Mouse (Mus musculus) common myeloid progenitor, adult 5-6 weeks (primary cell): ENCODE results near the gene Ythdf1. TPM values are rescaled to one million over a fixed set of nuclear protein-coding genes. Genes with fewer than 3 reads are reported as not detected.

Experiments used
- ATAC-seq: replicated peaks from 2 replicates; pipeline ENCODE4 v1.8.0; 2016; ENCODE audit warnings: low read depth, mild to moderate bottlenecking, moderate TSS enrichment, inconsistent platforms; ENCODE audit not compliant: poor library complexity, severe bottlenecking
- total RNA-seq: library from RNA; stranded (forward); fragments of 200-1000, 187-1606 nt; gene quantifications from 2 replicates; pipeline ENCODE4 v1.2.3, GENCODE M21; 2017

The Ythdf1 gene
- 34.4 and 41.8 TPM in 2 replicates for total RNA-seq

- peak; percentile 79 for ATAC-seq
Measured at GRCm38 (mm10) chr2:180920810-180921400, at the start of gene Ythdf1. TSS of gene Ythdf1 (minus strand) at chr2:180920949.

DNA sequence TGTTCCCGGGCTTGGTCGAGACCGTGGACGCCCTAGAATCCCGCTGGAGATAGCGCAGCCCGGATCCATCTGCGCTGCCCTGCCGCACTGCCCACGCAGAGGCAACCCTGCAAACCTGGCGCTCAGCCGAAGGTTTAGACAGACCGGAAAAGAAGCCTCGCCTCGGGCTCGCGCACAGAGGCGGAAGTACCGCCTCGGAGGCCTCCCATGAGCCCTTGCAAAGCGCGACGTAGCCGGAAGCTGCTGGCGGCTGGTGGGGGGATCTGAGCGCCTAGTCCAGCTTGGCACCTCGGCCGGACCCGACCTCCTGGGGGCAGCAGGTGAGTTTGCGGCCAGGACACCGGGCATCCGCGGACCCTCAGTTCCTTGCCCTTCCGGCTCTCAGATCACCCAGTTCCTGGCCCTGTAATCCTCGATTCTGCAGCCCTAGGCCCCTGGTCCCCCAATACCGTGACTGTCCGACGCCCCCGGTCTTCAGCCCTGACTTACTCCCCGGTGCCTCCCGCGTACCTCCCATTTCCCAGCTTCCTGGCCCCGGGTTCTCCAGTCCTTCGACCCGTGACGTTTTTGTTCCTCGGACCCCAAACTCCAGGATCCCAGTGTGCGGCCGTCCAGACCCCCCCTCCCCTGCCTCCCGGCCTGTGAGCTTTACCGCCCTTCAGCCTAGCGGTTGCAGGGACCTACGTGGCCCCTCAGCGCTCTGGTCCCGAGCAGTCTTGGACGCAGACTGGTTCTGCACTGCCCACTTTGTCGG, 46.4 kb upstream of the Ythdf1 start, which contains the start of gene Arfgap1:
Gene Arfgap1, plus strand, starts transcription at position 216 of the 754 bp plus-strand sequence.
- ATAC-seq, result peak; percentile 92

DNA sequence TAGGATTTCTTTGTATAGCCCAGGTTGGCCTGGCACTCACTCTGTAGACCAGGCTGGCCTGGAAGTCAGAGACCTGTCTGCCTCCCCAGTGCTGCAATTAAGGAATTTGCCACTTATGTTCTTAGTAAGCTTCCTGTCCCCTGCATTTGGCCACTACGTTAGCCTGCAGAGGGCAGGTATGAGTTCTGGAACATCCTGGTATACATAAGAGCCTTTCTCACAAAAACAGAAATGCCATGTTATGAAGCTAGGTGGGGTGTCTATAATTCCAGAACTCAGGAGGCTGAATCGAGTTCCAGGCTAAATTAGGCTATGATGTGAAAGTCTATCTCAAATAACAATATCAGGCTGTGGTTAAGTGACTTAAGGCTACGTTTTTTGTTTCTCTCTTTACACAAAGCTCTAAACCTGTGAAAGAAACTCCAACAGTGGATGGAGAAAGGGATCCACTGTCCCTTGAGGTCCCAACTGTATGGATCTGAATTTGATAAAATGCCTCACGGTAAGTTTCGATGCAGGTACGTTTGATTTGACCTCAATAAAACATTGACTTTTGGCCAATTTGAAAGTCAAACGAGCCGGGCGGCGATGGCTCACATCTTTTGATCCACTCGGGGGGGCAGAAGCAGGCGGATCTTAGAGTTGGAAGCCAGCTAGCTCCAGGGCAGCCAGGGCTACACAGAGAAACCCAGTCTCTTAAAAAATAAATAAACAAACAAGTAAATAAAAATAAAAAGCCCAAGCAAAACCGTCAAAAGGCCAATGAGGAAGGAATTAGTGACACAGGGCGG, 45.5 kb upstream of the Ythdf1 start:
- ATAC-seq, result peak; percentile 51

DNA sequence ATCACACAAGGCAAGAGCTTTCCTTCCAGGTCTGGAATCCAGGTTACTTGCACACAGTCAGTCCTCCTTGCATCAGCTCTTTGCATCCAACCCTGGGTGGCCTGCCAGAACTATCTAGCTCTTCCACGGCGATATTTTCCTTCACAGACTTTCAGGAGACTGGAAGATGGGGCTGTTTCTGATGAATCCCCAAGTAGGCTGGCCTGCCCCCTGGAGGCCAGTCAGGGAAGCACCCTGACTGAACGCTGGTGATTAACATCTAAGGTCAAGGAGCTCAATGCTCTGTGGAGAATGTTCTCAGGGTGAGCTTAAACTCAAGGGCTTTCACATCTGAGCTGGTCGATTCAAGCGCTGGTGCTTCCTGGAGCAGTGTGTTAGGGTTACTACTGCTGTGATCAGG, 43.2 kb upstream of the Ythdf1 start:
- ATAC-seq, result peak; percentile 64

- no peak for ATAC-seq
Measured at GRCm38 (mm10) chr2:180962616-180963308, 42.0 kb upstream of the Ythdf1 start.

DNA sequence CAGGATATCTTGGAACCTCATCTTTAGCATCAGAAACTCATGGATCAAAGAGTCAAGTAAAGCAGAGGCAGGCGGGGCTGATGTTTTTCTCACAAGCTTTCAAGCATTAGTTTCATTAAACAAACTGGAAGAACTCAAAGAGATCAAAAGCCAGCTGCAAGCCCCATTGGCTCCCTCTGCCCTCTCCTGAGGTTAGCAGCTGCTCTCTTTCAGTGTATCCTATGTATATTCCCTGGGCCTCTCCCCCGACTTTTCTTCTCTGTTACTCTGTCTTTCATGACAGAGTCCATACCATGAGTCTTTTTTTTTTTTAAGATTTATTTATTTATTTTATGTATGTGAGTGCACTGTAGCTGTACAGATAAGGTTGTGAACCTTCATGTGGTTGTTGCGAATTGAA, 39.4 kb upstream of the Ythdf1 start:
- ATAC-seq, result no peak

GRCm38 (mm10) chr2:180959605-180960004, 38.9 kb upstream of the Ythdf1 start:
- ATAC-seq, result no peak

DNA sequence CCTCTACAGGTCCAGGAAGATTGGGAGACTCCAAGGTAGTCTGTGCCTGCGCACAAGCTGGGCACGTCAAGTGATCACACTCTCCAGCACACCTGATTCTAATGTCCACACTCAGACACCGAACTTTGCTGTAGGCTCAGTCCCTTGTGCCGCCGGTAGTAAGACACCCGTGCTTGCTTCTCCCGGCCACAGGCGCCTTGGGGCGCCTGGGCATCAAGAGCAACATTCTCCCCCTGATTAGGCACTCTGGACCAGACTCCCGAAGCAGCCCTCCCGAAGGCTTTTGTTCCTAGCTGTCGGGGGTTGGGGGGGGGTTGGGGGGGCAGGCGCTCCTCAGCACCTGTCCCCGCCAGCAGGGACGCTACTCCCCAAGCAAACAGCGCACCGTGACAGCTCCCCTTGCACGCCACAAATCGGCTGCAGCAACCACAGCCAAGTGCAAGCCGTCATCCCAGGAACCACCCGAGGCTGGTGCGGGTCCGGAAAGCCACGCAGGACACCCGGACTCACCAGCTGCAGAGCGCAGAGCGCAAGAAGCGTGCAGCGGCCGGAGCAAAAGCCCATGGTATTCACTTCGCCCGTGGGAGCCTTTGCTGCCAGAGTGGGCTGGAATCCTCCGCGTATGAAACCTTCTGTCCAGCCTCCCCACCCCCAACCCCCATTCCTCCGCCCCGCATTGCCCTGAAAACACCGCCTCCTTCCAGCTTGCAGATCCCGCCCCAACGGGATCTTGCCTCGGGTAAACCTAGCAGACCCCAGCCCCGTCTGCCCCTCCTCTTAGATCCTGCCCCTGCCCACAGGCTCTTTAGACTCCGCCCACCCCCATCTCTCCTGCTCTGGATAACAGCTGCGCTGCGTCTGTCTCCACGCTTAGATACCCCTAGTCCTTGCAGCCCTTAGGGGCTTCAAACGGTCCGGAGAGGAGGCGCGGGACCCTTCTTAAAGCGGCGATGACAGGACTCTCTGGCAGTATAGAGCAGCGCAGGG, 33.6 kb upstream of the Ythdf1 start, which contains the start of gene Nkain4:
Gene Nkain4, minus strand, starts transcription at position 639 of the 987 bp plus-strand sequence.
- ATAC-seq, result peak; percentile 46

DNA sequence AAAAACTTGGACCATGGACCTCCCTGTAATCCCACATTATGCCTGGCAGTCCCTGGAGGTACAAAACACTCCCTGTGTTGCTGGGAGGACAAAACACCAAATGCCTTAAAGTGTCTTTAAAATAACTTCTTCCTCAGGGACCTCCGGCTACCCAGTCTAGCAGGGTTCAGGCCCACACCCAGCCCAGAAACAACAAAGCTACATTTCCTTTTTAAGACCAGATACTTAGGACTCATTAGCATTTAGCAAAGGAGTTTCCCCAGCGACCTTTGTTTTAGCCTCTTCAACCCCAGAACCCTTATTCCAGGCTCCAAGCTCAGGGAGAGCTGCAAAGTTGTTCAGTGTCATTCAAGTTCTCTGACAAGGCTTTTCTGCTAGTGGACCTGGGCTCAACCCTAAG, 32.9 kb upstream of the Ythdf1 start:
- no peak for ATAC-seq

DNA sequence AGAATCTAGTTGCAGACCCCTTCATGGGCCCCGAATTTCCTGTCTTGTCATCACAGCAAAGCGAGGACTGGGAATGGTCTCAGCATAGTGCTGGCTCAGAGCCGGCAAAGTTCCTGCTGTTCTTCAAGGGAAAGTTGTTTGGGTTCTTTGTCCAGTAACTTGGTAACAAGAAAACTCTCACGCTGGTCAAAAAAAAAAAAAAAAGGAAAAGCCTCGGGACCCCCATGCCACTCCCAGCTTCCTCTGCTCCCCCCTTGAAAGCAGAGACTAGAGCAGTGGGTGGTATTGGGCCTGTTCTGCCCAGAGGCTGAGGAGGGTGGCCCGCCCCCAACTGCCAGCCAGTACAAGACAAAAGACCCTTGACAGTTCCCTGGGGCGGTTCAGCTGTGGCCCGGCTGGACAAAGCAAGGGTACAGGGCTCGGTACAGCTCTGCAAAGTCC, 32.0 kb upstream of the Ythdf1 start:
- ATAC-seq, result no peak

GRCm38 (mm10) chr2:180949947-180950346, 29.2 kb upstream of the Ythdf1 start:
- no peak for ATAC-seq

DNA sequence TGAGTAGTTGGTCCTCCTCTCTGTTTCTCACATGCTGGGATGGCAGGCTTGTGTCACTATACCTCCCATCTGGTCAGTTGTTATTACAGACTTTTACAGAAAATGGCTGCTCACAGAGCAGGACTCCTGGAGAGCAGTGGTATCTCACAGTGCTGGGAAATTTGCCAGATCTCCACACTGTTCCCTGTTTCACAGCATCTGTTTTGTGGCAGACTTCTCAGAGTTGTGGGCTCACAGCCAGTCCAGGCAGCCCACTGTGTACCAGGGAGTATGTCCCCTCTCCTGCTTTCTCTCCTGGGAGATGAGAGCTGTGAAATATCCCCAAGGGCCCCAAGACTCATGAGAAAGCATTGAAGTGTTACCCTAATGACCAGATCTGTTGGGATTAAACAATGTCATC, 21.1 kb upstream of the Ythdf1 start:
- no peak for ATAC-seq

DNA sequence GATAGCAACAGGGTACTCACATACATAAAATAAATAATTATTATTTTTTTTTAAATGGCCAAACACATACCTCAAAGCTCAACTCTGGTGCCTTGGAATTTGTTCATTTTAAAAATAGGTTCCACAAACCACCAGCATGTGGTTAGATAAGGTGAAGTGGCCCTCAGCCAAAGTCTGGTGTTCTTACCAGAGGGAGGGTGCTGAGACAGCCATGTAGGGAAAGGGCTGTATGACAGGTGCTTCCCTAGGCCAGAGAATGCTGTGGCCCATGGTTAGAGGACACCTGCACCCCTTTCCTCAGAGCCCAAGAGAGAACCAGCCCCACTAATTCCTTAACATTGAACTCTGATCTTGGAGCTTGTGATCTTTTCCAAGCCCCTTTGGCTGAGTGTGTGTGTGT, 19.4 kb upstream of the Ythdf1 start:
- peak; percentile 52 for ATAC-seq

GRCm38 (mm10) chr2:180932418-180932817, 11.7 kb upstream of the Ythdf1 start:
- ATAC-seq, result no peak

GRCm38 (mm10) chr2:180928723-180929122, 8.0 kb upstream of the Ythdf1 start, which contains the start of gene Birc7:
TSS of gene Birc7 (plus strand) at chr2:180929023.
- no peak for ATAC-seq

- peak; percentile 74 for ATAC-seq
Measured at GRCm38 (mm10) chr2:180925176-180925575, 4.4 kb upstream of the Ythdf1 start.

- ATAC-seq, result no peak
Measured at GRCm38 (mm10) chr2:180922739-180923138, 2.0 kb upstream of the Ythdf1 start.

GRCm38 (mm10) chr2:180919913-180920809, 588 bp downstream of the Ythdf1 start:
- ATAC-seq, result peak; percentile 21
